Mouse (Mus musculus): Measurements from ENCODE around the gene Calml4.

GRCm38 (mm10) chr9:62816323-62817098 is 41.4 kb upstream of the Calml4 start:
- no peak for TF ChIP-seq CTCF (IDR thresholded peaks at IDR 0.05; ENCODE audit: borderline replicate concordance, control insufficient read depth, extremely low read depth, insufficient read depth, low read length, poor library complexity)
- no peak for TF ChIP-seq POLR2A (IDR thresholded peaks at IDR 0.05; ENCODE audit: control insufficient read depth, extremely low read depth, insufficient read depth, low read length, poor library complexity)

Measured in thymus, adult 2 months (tissue).